Mouse (Mus musculus) thymus, adult 2 months (tissue): ENCODE measurements around the gene Clec12a. TPM values are rescaled to one million over a fixed set of nuclear protein-coding genes. Genes with fewer than 3 reads are reported as not detected.

ENCODE experiments used
- DNase-seq: peaks from one replicate; pipeline ENCODE4 v3.0.0; 2021
- H3K27ac ChIP-seq: fragments of 200-500 bp; 2 replicates; pipeline ENCODE4 v1.5.1; 2012; ENCODE audit warnings: low read length, control low read depth; ENCODE audit not compliant: control insufficient read depth, insufficient read depth
- H3K27me3 ChIP-seq: fragments of 200-500 bp; 2 replicates; pipeline ENCODE4 v1.6.1; 2012; ENCODE audit warnings: mild to moderate bottlenecking, low read length, moderate library complexity, mixed read lengths; ENCODE audit not compliant: control insufficient read depth, insufficient read depth
- H3K36me3 ChIP-seq: fragments of 200-500 bp; 2 replicates; pipeline ENCODE4 v1.6.1; 2012; ENCODE audit warnings: mild to moderate bottlenecking, low read length, moderate library complexity; ENCODE audit not compliant: control insufficient read depth, insufficient read depth
- H3K4me1 ChIP-seq: fragments of 200-500 bp; replicated peaks from 2 replicates; pipeline ENCODE4 v1.6.1; 2012; ENCODE audit warnings: low read length; ENCODE audit not compliant: control insufficient read depth, insufficient read depth
- H3K4me3 ChIP-seq: fragments of 200-500 bp; 2 replicates; pipeline ENCODE4 v1.5.1; 2012; ENCODE audit warnings: mild to moderate bottlenecking, low read length, control low read depth, moderate library complexity; ENCODE audit not compliant: control insufficient read depth, insufficient read depth
- CTCF ChIP-seq: fragments of 200-500 bp; IDR thresholded peaks from 2 replicates; pipeline ENCODE4 v1.5.1; 2012; ENCODE audit warnings: mild to moderate bottlenecking, control low read depth, low read length, moderate library complexity, borderline replicate concordance; ENCODE audit not compliant: control insufficient read depth, poor library complexity, insufficient read depth; ENCODE audit errors: extremely low read depth
- POLR2A ChIP-seq: fragments of 200-500 bp; IDR thresholded peaks from 2 replicates; pipeline ENCODE4 v1.6.1; 2012; ENCODE audit warnings: mild to moderate bottlenecking, low read length, control low read depth, moderate library complexity; ENCODE audit not compliant: control insufficient read depth, poor library complexity, insufficient read depth; ENCODE audit errors: extremely low read depth
- WGBS: fragments of 180-500 bp; shearing (Covaris S2); methylation state at CpG from one replicate; pipeline ENCODE4 v1.1.7; 2018; 5-methylcytosine and 5-hydroxymethylcytosine counted together
- polyA plus RNA-seq: library from polyadenylated mRNA; depleted of rRNA; stranded (reverse); fragments of >200 nt; gene quantifications from 2 replicates; pipeline ENCODE4 v1.2.3, GENCODE M21; 2012

Gene Clec12a
- polyA plus RNA-seq, 1 experiment = 3.6 TPM

DNA sequence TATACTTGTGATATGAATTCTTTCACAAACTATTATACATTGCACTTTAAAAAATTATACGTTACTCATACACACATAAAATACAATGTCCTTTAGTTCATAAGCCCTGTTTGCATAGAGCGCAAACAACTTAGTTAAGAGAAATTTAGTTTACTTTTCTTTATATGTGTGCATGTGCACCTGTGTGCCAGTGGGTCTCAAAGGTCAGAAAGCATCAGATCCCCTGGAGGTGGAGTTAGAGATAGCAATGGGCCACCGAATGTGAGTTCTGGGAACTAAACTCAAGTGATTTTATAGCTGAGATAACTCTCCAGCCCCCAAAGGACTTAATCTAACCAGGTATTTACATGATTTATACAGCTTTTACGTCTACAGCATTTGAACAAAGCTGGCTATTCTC is 23.2 kb upstream of the Clec12a start:
- 86% methylated on average over 4 of the region's 4 CpGs for WGBS
- Histone ChIP-seq H3K4me3 (no peak overlapping the region), H3K36me3 (no peaks in the 10 kb centered on the region), H3K4me1 (peaks cover 3% of the 10 kb centered on the region), H3K27me3 (no peaks in the 10 kb centered on the region), H3K27ac (no peak overlapping the region)
- DNase-seq = no peak
- TF ChIP-seq CTCF = no peak

DNA sequence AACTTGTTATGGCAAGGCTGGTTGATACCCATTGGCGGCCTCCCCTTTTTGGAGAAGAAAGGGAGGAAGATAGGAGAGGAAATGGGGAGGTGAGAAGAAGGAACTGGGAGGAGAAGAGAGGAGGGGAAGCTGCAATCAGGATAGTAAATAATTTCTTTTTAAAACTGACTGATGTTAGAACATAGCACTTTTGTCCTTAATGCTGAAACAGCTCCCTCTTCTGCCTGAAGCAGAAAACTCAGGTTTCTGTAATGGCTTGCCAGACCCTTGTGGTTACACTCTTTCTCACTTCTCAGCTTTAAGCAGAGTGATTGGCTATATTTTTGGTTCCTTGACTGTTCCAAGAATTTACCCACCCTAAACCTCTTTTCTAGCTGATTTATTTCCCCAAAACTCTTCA is 16.5 kb upstream of the Clec12a start:
- Histone ChIP-seq H3K36me3 (no peaks in the 10 kb centered on the region), H3K4me1 (no peaks in the 10 kb centered on the region), H3K27ac (no peak overlapping the region), H3K27me3 (no peaks in the 10 kb centered on the region), H3K4me3 (no peak overlapping the region)
- TF ChIP-seq CTCF (no peak), POLR2A (no peak)
- peak; percentile 35 for DNase-seq
- 59% methylated on average over 1 of the region's 1 CpGs for WGBS

DNA sequence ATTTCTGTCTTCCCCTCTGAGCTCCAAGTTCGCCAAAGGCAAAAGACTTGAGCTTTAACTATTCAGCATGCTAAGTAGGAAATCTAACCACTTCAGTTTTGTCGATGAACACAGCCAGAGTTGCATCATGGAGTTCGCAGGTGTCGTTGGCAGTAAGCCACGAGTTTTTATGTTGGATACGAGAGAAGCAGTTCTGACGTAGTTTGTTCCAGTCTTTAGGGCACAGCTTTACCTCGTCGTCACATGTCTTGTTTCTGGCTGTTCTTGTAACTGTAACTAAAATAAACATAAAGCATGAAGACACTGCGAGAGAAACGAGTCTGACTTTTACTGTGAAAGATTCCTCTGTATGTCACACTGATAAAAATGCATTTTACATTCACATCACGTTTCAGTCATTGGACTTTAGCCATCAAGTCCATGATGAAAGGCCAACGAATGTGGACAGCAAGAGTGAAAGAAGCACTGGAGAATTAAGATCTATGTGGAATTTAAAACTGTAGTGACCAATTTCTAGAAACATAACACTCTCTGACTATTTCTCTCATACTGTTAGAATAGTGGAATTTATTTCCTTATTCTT is 15.8 kb upstream of the Clec12a start:
- WGBS = 24% methylated on average over 13 of the region's 13 CpGs
- DNase-seq = no peak
- Histone ChIP-seq H3K27me3 (no peaks in the 10 kb centered on the region), H3K4me1 (no peaks in the 10 kb centered on the region), H3K27ac (no peak overlapping the region), H3K4me3 (no peak overlapping the region), H3K36me3 (no peaks in the 10 kb centered on the region)
- TF ChIP-seq CTCF (no peak), POLR2A (no peak)

DNA sequence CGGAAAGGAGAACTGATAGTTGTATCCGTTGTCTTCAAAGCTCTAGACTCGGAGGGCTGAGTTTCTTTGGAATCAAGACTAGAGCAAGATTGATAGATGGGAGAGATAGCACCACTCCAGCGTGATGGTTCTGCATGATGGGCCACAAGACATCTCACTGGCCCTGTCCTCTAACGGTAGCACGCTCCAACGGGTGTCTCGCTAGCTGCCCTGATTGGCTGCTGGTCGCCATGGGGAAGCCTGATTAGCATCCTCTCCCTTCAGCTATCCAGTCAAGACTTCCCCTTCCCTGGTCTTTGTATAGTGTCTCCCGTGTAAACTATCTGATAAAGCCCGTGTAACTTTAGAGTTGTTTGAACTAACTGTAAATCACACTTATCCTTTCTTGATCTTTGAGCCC is 10.9 kb upstream of the Clec12a start, which contains the start of gene 4922502D21Rik:
4922502D21Rik (minus strand) TSS at position 187 of the 400 bp plus-strand sequence.
- no peak for TF ChIP-seq POLR2A
- TF ChIP-seq CTCF = no peak
- 79% methylated on average over 11 of the region's 11 CpGs for WGBS
- Histone ChIP-seq H3K4me1 (peaks cover 5% of the 10 kb centered on the region), H3K27ac (no peak within 1 kb of the TSS), H3K36me3 (no peaks in the 10 kb centered on the region), H3K27me3 (no peaks in the 10 kb centered on the region), H3K4me3 (no peak within 1 kb of the TSS)
- DNase-seq = no peak

DNA sequence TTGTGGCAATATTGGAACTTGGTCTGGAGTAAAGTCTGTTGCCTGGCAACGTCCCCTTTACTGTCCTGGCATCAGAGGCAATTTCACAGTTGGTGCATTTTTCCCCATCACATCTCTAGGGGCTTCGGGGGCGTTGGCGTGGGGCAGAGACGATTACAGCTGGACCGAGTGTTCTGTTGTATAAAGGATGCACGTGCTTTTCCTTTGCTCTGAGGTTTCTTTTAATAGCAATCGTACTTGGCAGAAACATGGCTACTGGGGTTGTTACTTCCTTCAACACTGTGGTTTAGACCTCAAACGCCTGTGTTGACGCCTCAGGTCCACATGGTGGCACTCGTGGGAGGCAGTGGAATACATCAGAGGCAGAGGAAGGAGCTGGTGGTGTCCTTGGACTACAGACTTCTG is 8.8 kb upstream of the Clec12a start:
- no peak overlapping the region for H3K27ac ChIP-seq
- peak; percentile 80 for DNase-seq
- peaks cover 5% of the 10 kb centered on the region for H3K4me1 ChIP-seq
- H3K4me3 ChIP-seq = peak overlapping the region; percentile 16; the same call in 1 of the 2 replicates
- no peaks in the 10 kb centered on the region for H3K27me3 ChIP-seq
- no peaks in the 10 kb centered on the region for H3K36me3 ChIP-seq
- peak; percentile 77; the same call in 1 of the 2 replicates for TF ChIP-seq CTCF
- TF ChIP-seq POLR2A = no peak
- 3% methylated on average over 11 of the region's 11 CpGs for WGBS

DNA sequence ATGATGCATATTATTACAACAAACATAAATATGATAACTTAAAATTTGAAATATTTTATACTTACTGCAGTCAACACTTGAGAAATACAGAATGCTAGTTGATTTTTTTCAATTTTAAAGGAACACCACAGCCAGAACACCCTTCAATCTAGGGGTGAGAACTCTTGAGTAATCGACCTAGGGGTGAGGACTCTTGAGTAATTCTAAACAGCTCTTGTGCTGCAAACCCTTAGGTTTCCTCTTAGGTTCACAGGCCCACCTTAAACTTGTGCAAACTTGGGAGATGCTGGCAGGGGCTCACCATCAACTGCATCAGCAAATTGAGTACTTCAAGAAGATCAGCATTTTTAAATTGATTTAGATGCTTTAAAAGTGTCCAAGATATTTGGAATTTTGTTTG is 4.7 kb upstream of the Clec12a start:
- WGBS = 71% methylated on average over 1 of the region's 1 CpGs
- Histone ChIP-seq H3K27me3 (no peaks in the 10 kb centered on the region), H3K36me3 (no peaks in the 10 kb centered on the region), H3K4me1 (peaks cover 5% of the 10 kb centered on the region), H3K27ac (no peak overlapping the region), H3K4me3 (no peak overlapping the region)
- DNase-seq = no peak
- TF ChIP-seq POLR2A = no peak
- TF ChIP-seq CTCF = no peak

DNA sequence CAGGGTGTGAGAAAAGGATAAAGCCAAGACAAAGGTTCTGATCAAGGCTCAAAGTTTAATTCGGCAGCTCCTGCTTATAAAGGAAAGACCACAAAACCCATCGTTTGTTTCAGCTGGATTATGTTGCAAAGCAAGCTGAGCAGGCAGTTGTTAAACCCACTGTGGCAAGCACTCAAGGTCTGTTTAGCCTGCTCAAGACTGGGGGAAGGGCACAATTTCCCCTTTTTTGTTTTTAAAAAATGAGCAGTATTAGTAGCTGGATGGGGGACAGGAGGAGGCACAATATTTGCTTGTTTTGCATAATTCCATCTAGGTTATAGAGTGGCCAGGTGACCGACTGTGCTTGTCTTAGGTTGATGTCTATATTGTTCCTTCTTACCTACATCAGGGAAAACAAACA is 1.9 kb downstream of the Clec12a start:
- H3K36me3 ChIP-seq = no peaks in the 10 kb centered on the region
- H3K4me1 ChIP-seq = peaks cover 1% of the 10 kb centered on the region
- no peaks in the 10 kb centered on the region for H3K27me3 ChIP-seq
- no peak for DNase-seq
- 33% methylated on average over 3 of the region's 3 CpGs for WGBS
- H3K27ac ChIP-seq = no peak overlapping the region
- no peak for TF ChIP-seq CTCF
- no peak overlapping the region for H3K4me3 ChIP-seq
